Mouse (Mus musculus) MEL-GATA-1-ER (cell line): ENCODE results near the gene Dnah17.

Experiments used
- DNase-seq: peaks from one replicate; pipeline ENCODE4 v3.0.0-alpha.2; 2012; ENCODE audit warnings: low read depth; ENCODE audit errors: extremely low read depth

The Dnah17 gene

GRCm38 (mm10) chr11:118130534-118130933 lies at the start of gene Dnah17:
Gene Dnah17, minus strand, starts transcription at chr11:118130634.
- no peak for DNase-seq

GRCm38 (mm10) chr11:118180199-118180598 lies 49.8 kb upstream of the Dnah17 start:
- no peak for DNase-seq

GRCm38 (mm10) chr11:118178236-118178635 lies 47.8 kb upstream of the Dnah17 start:
- no peak for DNase-seq

- no peak for DNase-seq
Observed at GRCm38 (mm10) chr11:118174752-118175151, 44.3 kb upstream of the Dnah17 start.

- no peak for DNase-seq
Observed at GRCm38 (mm10) chr11:118172768-118173167, 42.3 kb upstream of the Dnah17 start.

- DNase-seq = no peak
Observed at GRCm38 (mm10) chr11:118170333-118170732, 39.9 kb upstream of the Dnah17 start.

- DNase-seq = no peak
Observed at GRCm38 (mm10) chr11:118168714-118169113, 38.3 kb upstream of the Dnah17 start.

GRCm38 (mm10) chr11:118166626-118167025 lies 36.2 kb upstream of the Dnah17 start:
- DNase-seq = no peak

GRCm38 (mm10) chr11:118165681-118166080 lies 35.2 kb upstream of the Dnah17 start:
- DNase-seq = no peak

GRCm38 (mm10) chr11:118164566-118164965 lies 34.1 kb upstream of the Dnah17 start:
- DNase-seq = no peak

GRCm38 (mm10) chr11:118162245-118162644 lies 31.8 kb upstream of the Dnah17 start:
- no peak for DNase-seq

- no peak for DNase-seq
Observed at GRCm38 (mm10) chr11:118161240-118161639, 30.8 kb upstream of the Dnah17 start.

GRCm38 (mm10) chr11:118160763-118161162 lies 30.3 kb upstream of the Dnah17 start:
- no peak for DNase-seq

GRCm38 (mm10) chr11:118158753-118159152 lies 28.3 kb upstream of the Dnah17 start:
- no peak for DNase-seq

- no peak for DNase-seq
Observed at GRCm38 (mm10) chr11:118156480-118157060, 26.1 kb upstream of the Dnah17 start.

GRCm38 (mm10) chr11:118152964-118153363 lies 22.5 kb upstream of the Dnah17 start:
- DNase-seq = no peak

- no peak for DNase-seq
Observed at GRCm38 (mm10) chr11:118151423-118152180, 21.2 kb upstream of the Dnah17 start.

GRCm38 (mm10) chr11:118150115-118150701 lies 19.8 kb upstream of the Dnah17 start:
- DNase-seq = no peak

- no peak for DNase-seq
Observed at GRCm38 (mm10) chr11:118147877-118148637, 17.6 kb upstream of the Dnah17 start.

- DNase-seq = no peak
Observed at GRCm38 (mm10) chr11:118146446-118146845, 16.0 kb upstream of the Dnah17 start.

GRCm38 (mm10) chr11:118145771-118146351 lies 15.4 kb upstream of the Dnah17 start:
- no peak for DNase-seq
